Mouse (Mus musculus) stomach, postnatal 0 days (tissue): ENCODE measurements around the gene Gm45711.

ENCODE experiments used
- CTCF ChIP-seq: IDR thresholded peaks from 2 replicates; pipeline ENCODE4 v1.5.1; 2016; ENCODE audit warnings: antibody characterized with exemption, low read depth, mild to moderate bottlenecking, moderate library complexity
- EP300 ChIP-seq: optimal IDR thresholded peaks from 2 replicates; pipeline ENCODE3; 2016; ENCODE audit warnings: antibody characterized with exemption

DNA sequence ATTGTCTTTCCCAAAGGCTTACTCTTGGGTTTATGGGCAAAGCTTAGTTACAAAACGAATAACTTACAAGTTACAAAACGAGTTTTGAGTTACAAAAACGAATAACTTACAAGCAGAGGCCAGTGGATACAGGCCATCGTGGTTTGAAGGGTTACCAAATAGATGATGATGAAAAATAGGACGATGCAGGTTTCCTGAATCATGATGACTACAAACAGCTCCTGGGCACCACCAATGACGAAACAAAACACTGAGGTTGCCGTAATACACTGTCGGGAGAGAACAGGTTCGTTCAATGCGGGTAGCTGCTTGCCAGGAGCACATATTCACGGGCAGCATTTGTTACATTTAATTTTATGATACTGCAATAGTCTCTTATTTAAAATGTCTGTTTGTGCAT, 4.9 kb downstream of the Gm45711 start:
- no peak for TF ChIP-seq CTCF
- TF ChIP-seq EP300, result no peak
